Mouse (Mus musculus) MN1 (cell line): ENCODE data around the gene Olfm1.

Source experiments
- DNase-seq: peaks from one replicate; pipeline ENCODE4 v3.0.0-alpha.2; 2016; ENCODE audit warnings: low spot score

Olfm1 gene

GRCm38 (mm10) chr2:28204677-28205466 lies 12.1 kb downstream of the Olfm1 start:
- no peak for DNase-seq

GRCm38 (mm10) chr2:28205467-28205805 lies 12.6 kb downstream of the Olfm1 start:
- DNase-seq, result peak; percentile 87

- DNase-seq, result peak; percentile 38
Measured at GRCm38 (mm10) chr2:28205870-28206421, 13.2 kb downstream of the Olfm1 start.

GRCm38 (mm10) chr2:28206472-28206871 lies 13.7 kb downstream of the Olfm1 start:
- DNase-seq, result peak; percentile 52

- no peak for DNase-seq
Measured at GRCm38 (mm10) chr2:28207200-28207750, 14.5 kb downstream of the Olfm1 start.

- no peak for DNase-seq
Measured at GRCm38 (mm10) chr2:28208130-28208745, 15.4 kb downstream of the Olfm1 start.

GRCm38 (mm10) chr2:28209211-28209610 lies 16.4 kb downstream of the Olfm1 start:
- DNase-seq, result no peak

- DNase-seq, result no peak
Measured at GRCm38 (mm10) chr2:28209653-28210052, 16.9 kb downstream of the Olfm1 start.

- no peak for DNase-seq
Measured at GRCm38 (mm10) chr2:28210273-28210672, 17.5 kb downstream of the Olfm1 start.

GRCm38 (mm10) chr2:28211531-28212281 lies 18.9 kb downstream of the Olfm1 start:
- DNase-seq, result no peak

- peak; percentile 63 for DNase-seq
Measured at GRCm38 (mm10) chr2:28212911-28213310, 20.1 kb downstream of the Olfm1 start.

GRCm38 (mm10) chr2:28216211-28216775 lies 23.5 kb downstream of the Olfm1 start:
- no peak for DNase-seq

GRCm38 (mm10) chr2:28217783-28218182 lies 25.0 kb downstream of the Olfm1 start:
- DNase-seq, result no peak

GRCm38 (mm10) chr2:28218651-28219356 lies 26.0 kb downstream of the Olfm1 start:
- peak; percentile 86 for DNase-seq

- DNase-seq, result no peak
Measured at GRCm38 (mm10) chr2:28219625-28220024, 26.8 kb downstream of the Olfm1 start.

- no peak for DNase-seq
Measured at GRCm38 (mm10) chr2:28221803-28222202, 29.0 kb downstream of the Olfm1 start.

GRCm38 (mm10) chr2:28224819-28225218 lies 32.0 kb downstream of the Olfm1 start:
- no peak for DNase-seq

- DNase-seq, result no peak
Measured at GRCm38 (mm10) chr2:28225906-28226305, 33.1 kb downstream of the Olfm1 start.

- DNase-seq, result no peak
Measured at GRCm38 (mm10) chr2:28226971-28227370, 34.2 kb downstream of the Olfm1 start.

- peak; percentile 80 for DNase-seq
Measured at GRCm38 (mm10) chr2:28227589-28228191, 34.9 kb downstream of the Olfm1 start.

- DNase-seq, result peak; percentile 31
Measured at GRCm38 (mm10) chr2:28228364-28228763, 35.6 kb downstream of the Olfm1 start.
